Mouse (Mus musculus) layer of hippocampus, adult 9-10 months (tissue): Measurements from ENCODE around the gene Rhbdf1.
"Not testable (repeated sequence)": the region's sequence is repeated elsewhere in the genome, so short reads cannot be mapped to it uniquely, and the experiment has no call there.

ENCODE experiments used
- DNase-seq: peaks from one replicate; pipeline ENCODE4 v3.0.0; 2022; ENCODE audit warnings: low spot score

Rhbdf1 gene

DNA sequence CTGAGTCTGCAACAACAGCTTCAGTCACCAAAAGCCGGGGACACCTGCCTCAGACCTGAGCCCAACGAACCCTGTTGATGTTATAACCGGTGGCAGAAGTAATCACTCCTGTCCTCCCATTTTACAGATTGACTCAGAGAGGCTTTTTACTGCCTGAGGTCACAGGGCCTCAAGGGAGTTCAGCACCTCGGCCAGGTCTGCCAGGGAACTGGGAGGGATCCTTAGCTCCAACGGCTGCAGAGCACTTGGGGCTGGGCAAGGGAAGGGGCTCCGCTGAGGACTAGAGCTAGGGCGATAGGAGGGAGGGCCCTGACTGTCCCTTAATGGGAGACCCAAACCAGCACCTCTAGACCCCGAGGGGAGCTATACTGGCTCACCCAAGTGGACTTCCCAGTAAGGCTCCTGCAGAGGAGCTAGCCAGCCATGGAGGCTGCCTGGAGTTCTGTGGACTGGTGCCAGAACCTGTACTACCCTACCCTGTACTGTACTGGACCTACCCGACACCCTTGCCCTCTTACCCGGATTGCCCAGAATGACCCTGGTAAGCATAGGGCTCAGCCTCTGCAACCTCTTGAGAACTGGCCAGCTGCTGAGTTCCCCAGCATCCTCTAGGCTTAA lies 1.4 kb downstream of the Rhbdf1 start:
- DNase-seq: no peak

DNA sequence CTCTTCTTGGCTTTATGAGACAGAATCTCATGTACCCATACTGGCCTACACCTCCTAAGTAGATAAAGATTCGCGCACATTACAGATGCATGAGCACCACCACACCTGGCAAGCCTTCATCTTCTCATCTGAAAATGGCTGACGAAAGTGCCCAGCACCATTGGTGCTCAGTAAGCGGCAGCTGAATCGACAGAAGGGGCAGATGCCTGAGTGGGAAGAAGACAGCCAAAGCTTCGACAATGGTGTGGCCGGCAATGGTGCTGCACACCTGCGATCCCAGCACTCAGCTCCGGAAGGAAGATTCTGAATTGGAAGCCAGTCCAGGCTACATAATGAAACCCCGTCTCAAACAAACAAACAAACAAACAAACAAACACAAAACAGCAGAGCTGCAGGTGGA lies 2.8 kb downstream of the Rhbdf1 start:
- no peak for DNase-seq

GRCm38 (mm10) chr11:32218501-32219050 lies 3.5 kb downstream of the Rhbdf1 start:
- DNase-seq: no peak

DNA sequence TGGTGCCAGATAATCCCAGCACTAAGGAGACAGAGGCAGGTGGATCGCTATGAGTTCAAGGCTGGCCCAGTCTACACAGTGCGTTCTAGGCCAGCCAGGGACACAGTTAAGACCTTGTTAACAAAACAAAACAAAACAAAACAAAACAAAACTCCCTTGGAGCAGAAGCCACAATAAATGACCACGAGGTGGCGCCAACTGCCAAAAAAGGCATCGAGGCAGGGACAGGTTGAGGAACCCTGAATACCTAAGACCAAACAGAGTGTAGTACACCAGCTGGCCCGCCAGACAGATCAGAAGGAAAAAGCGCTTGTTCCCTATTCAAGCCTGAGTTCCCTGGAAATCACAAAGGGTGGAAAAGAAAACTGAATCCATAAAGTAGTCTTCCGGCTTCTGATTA lies 5.2 kb downstream of the Rhbdf1 start:
- DNase-seq: no peak

DNA sequence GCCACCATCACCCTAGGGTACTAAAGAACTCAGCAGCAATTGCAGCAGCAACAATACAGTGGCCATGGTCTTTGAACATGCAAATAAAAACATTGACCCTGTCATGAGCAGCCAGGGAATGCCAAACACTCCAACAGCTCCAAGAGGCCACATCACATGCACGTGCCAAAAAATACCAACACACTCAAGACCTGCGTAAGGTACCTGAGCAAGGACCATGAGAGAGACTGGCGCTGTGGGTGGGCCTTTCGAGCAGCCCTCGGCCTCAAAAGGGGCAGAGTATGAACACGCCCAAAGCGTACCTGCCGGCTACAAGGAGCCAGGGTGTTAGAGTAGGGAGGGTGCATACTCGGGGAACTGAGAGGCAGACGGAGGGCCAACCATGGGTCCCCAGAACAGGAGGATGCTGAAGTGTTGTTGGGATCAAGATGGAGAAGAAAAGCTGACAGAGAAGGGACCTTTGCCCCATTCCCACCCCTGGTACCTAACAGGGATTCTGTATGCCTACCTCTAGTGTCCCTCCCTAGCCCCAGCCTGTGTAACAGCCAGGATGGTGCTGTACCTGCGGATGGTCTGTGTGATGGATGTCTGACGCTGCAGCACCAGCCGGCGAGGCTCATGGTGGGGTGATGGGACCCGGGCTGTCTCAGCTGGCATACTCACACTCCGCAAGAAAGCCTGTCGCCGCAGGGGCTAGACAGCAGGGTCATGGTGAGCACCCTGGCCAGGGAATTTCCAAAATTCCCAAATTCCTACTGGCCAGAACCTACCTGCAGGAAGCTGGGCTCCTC lies 6.5 kb downstream of the Rhbdf1 start:
- no peak for DNase-seq

DNA sequence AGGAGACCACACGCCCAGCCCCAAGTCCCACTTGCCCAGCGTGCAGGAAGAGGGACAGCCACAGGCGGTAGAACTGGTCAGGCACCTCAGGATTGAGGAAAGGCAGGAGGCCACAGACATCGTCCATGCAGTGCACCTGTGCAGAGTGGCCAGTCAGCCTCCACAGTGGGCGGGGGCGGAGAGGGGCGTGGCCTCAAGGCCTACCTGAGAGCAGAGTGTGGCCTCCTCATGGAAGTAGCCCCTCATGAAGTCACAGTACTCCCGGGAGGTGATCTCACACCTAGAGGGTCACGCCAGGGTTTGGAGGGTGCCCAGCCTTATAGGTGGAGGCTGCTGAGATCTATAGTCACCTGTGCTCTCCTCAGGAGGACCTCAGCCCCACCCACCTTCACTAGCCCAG lies 11.5 kb downstream of the Rhbdf1 start:
- DNase-seq: no peak

- DNase-seq: peak; percentile 97
These were observed 16.8 kb downstream of the Rhbdf1 start, which contains the start of gene Snrnp25 for GRCm38 (mm10) chr11:32205058-32205873. Snrnp25 (plus strand) TSS chr11:32205415.

- no peak for DNase-seq
These were observed 20.0 kb downstream of the Rhbdf1 start for GRCm38 (mm10) chr11:32201922-32202685.

GRCm38 (mm10) chr11:32200992-32201391 lies 21.1 kb downstream of the Rhbdf1 start:
- DNase-seq: not testable (repeated sequence)

GRCm38 (mm10) chr11:32200075-32200601 lies 22.0 kb downstream of the Rhbdf1 start, which contains the start of gene Il9r:
Il9r (minus strand) TSS chr11:32200279.
- no peak for DNase-seq

GRCm38 (mm10) chr11:32199230-32199629 lies 22.9 kb downstream of the Rhbdf1 start:
- no peak for DNase-seq

- DNase-seq: no peak
These were observed 23.7 kb downstream of the Rhbdf1 start for GRCm38 (mm10) chr11:32198256-32198955.

DNA sequence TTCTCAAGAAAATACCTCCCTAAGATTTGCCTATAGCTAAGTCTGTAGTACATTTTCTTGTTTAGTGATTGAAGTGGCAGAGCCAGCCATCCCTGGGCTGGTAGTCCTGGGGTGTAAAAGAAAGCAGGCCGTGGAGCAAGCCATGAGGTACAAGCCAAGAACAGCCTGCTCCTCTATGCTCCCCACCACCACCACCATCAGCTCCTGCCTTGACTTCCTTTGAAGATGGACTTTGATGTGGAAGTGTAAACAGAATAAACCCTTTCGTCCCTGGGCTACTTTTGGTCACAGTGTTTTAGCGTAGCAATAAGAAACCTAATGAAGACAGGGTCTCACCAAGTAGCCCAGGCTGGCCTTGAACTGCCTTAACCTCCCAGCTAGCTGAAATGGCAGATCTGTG lies 24.3 kb downstream of the Rhbdf1 start:
- no peak for DNase-seq

GRCm38 (mm10) chr11:32196727-32197126 lies 25.4 kb downstream of the Rhbdf1 start:
- no peak for DNase-seq

DNA sequence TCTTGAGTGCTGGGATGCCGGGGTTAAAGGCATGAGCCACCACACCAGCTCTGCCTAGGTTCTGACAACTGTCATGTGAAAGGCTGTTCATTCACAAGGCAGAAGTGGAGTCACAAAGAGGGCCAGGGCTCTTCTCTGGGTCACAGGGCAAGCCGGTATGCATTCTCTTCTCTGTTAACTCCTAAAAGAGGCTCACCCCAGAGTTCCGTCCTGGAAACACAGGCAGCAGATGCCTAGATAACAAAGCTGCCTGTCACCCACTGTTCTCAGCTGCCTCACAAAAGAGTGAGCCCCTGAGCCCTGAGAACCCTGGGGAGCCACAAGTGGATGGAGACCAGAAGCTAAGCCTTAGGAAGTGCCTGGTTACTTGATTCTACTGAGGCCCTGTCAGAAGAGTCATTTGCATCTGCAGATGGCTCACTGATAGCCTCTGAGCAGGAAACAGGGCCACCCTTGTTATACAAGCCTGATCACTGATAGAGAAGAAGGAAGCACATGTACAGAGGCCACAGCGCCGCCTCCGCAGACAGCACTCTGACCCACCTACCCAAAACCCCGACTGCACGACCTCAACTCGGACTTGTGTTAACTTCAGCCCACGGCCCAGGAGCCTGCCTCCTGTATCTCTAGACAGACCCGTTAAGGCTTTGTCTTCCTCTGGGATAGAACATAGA lies 26.1 kb downstream of the Rhbdf1 start:
- no peak for DNase-seq

GRCm38 (mm10) chr11:32194626-32195025 lies 27.5 kb downstream of the Rhbdf1 start:
- DNase-seq: no peak

- no peak for DNase-seq
These were observed 28.0 kb downstream of the Rhbdf1 start for GRCm38 (mm10) chr11:32194086-32194485.

GRCm38 (mm10) chr11:32193156-32193555 lies 28.9 kb downstream of the Rhbdf1 start:
- DNase-seq: no peak

DNA sequence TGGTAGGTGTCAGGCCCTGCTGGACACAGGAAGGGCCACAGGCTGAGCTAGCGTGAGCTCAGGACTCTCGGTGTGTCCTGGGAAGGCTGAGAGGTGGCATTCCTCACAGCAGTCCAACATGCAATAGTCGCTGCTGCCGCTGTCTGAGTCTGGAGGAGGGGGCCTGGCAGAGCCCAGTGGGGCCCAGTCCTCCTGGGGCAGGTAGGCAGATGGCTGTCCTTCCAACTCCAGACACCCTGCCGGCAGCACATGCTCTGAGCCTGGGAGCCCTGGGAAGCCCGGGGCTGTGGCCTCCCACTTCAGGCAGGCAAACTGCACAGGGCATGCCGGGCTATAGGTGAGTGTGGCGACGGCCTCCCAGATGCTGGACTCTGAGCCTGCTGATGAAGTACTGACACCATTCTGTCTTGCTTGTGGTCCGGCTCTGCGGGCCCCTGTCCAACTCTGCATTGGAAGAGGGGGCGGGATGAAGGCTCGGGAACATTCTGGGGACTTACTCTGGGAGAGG lies 31.4 kb downstream of the Rhbdf1 start:
- no peak for DNase-seq

DNA sequence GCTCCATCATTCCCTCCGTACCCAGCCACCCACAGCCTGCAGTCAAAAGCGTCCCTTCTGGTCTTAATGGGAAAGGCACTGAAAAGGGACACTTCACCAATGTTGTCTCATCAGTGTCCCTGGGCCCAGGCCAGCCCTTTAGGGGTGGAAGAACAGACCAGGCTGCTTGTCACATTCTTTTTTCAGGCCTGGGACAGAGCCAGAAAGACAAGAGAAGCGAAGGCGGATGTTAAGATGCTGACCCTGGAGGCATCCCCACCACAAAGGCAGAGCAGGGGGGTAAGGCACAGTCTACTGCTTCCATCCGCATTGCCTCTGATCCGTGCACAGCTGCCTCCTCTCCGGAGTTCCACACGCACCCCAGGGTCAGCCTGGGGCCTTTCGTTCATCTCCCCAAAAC lies 32.0 kb downstream of the Rhbdf1 start:
- no peak for DNase-seq
